Mouse (Mus musculus) kidney, postnatal 14 days (tissue): ENCODE data around the gene Cyp4v3.

Experiments used
- DNase-seq: peaks from one replicate; pipeline ENCODE4 v3.0.0; 2022; ENCODE audit warnings: mixed read lengths

The Cyp4v3 gene

GRCm38 (mm10) chr8:45310967-45311366 lies 22.0 kb downstream of the Cyp4v3 start:
- DNase-seq: no peak

- no peak for DNase-seq
These were observed 24.6 kb downstream of the Cyp4v3 start, which contains the start of gene Gm45753 for GRCm38 (mm10) chr8:45308366-45308765. Gm45753 (minus strand) TSS chr8:45308466.

GRCm38 (mm10) chr8:45305479-45305878 lies 27.5 kb downstream of the Cyp4v3 start:
- DNase-seq: no peak

- DNase-seq: no peak
These were observed 28.7 kb downstream of the Cyp4v3 start for GRCm38 (mm10) chr8:45304354-45304753.

GRCm38 (mm10) chr8:45302390-45302789 lies 30.6 kb downstream of the Cyp4v3 start:
- DNase-seq: no peak

GRCm38 (mm10) chr8:45295276-45295675 lies 37.7 kb downstream of the Cyp4v3 start:
- no peak for DNase-seq

- no peak for DNase-seq
These were observed 38.3 kb downstream of the Cyp4v3 start, which contains the start of gene Klkb1 for GRCm38 (mm10) chr8:45294687-45295086. Klkb1 (minus strand) TSS chr8:45294859.

- DNase-seq: no peak
These were observed 41.2 kb downstream of the Cyp4v3 start for GRCm38 (mm10) chr8:45291790-45292189.

GRCm38 (mm10) chr8:45281630-45282029 lies 51.4 kb downstream of the Cyp4v3 start:
- peak; percentile 21 for DNase-seq

- DNase-seq: no peak
These were observed 55.6 kb downstream of the Cyp4v3 start for GRCm38 (mm10) chr8:45277453-45277852.

- no peak for DNase-seq
These were observed 58.7 kb downstream of the Cyp4v3 start for GRCm38 (mm10) chr8:45274317-45274716.

GRCm38 (mm10) chr8:45269056-45269455 lies 64.0 kb downstream of the Cyp4v3 start:
- no peak for DNase-seq

- no peak for DNase-seq
These were observed 64.5 kb downstream of the Cyp4v3 start for GRCm38 (mm10) chr8:45268485-45268884.

- DNase-seq: no peak
These were observed 65.2 kb downstream of the Cyp4v3 start for GRCm38 (mm10) chr8:45267611-45268391.

GRCm38 (mm10) chr8:45266993-45267392 lies 66.0 kb downstream of the Cyp4v3 start:
- no peak for DNase-seq

- no peak for DNase-seq
These were observed 68.1 kb downstream of the Cyp4v3 start for GRCm38 (mm10) chr8:45264918-45265317.

- no peak for DNase-seq
These were observed 70.2 kb downstream of the Cyp4v3 start for GRCm38 (mm10) chr8:45262851-45263250.

- DNase-seq: no peak
These were observed 71.1 kb downstream of the Cyp4v3 start, which contains the start of gene F11 for GRCm38 (mm10) chr8:45261920-45262319. F11 (minus strand) TSS chr8:45262031.

- DNase-seq: no peak
These were observed 74.6 kb downstream of the Cyp4v3 start for GRCm38 (mm10) chr8:45258421-45258820.

- no peak for DNase-seq
These were observed 78.0 kb downstream of the Cyp4v3 start for GRCm38 (mm10) chr8:45255040-45255439.
